Mouse (Mus musculus): ENCODE measurements around the gene Tgfbr3. TPM values are rescaled to one million over a fixed set of nuclear protein-coding genes. Genes with fewer than 3 reads are reported as not detected.
A peak's percentile ranks its signal among the peaks of the same experiment; 100 is the strongest.

Gene Tgfbr3
- total and polyA plus RNA-seq, 3 experiments: 171 to 233 (median 206) TPM

- DNase-seq: no peak
Measured at GRCm38 (mm10) chr5:107210040-107210439, 79.4 kb downstream of the Tgfbr3 start.

GRCm38 (mm10) chr5:107207911-107208310, 81.5 kb downstream of the Tgfbr3 start:
- no peak for DNase-seq

DNA sequence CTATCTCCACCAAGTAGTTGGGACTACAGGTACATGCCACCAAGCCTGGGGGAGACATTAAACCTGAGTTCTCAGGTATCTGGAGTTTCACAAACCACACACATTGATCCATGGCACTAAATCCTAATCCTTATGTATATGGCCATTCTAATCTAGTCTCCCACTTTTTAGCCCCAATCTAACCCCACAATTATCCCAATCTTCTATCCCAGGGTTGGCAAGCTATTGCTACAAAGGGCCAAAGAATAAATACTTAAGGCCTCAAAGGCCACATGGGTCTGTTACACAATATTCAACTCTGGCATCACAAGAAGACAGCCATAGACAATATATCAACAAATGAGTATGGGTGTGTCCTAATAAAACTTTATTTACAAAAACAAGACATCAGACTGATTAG, 85.1 kb downstream of the Tgfbr3 start:
- no peak for DNase-seq

- no peak for DNase-seq
Measured at GRCm38 (mm10) chr5:107202801-107203559, 86.4 kb downstream of the Tgfbr3 start.

DNA sequence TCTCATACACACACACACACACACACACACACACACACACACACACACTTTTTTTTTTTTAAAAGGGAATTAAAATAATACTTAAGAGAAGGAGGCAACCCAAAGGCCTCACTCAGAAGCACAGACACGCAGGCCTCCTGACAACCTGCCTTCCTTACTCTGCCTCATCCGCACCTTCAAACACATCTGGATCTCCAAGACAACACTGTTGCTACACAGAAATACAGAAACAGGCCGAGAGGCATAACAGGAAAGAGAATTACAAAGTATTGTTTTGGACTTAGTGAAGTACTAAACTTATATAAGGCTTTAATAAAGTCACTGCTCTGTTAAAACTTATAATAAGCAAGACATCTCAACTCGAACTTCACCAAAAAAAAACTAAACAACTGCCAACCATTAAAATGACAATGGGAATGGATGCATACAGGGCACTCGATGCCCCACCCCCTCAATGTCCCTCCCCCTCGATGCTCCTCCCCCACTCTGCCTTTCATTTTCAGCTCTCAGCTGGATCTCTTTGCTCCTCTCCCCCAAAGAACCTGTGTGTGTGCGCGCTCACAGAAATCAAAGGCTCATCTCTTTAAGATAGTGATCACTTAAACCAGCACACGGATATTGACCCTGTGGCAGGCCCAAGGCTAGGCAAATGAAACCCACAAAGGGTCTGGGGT, 87.8 kb downstream of the Tgfbr3 start:
- no peak for DNase-seq

DNA sequence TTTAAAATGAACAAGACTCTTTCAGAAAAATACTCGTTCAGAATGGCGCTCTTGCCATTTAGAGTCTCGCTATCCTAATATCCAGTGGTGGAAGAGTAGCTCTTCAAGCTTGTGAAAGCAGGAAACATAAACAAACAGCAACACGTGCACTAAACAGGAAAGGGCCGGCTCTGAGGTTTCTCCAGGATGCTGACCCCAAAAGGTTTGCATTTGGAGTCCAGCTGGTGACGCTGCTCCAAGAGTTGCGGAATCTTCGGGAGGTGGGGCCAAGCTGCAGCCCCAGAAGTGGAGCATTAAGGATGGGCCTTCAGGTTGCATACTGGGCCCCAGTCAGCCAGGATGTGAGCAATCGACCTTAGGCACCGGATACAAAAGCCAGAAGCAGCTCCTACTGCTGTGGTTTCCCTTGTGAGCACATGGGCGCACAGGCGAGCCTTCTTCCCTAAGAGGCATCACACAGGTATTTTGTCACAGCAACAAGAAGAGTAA, 88.5 kb downstream of the Tgfbr3 start:
- DNase-seq: peak; percentile 66

DNA sequence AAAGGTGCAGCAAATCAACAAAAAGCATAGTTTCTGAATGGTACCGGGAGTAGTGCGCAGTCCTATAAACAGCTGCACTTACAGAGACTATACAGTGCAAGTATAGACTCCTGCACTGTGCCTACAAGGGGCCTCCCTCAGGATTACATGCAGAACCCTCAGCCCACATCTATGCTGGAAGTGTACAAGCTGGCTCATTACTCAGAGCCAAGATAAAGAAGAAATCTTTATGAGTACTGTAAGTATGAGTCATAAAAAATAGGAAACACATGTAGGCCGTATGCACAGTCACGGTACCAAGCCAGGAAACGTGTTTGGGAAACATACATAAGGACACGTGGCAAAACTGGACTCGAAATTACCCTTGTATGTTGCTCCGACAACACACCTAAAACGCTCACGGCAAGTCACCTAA, 89.2 kb downstream of the Tgfbr3 start:
- no peak for DNase-seq

DNA sequence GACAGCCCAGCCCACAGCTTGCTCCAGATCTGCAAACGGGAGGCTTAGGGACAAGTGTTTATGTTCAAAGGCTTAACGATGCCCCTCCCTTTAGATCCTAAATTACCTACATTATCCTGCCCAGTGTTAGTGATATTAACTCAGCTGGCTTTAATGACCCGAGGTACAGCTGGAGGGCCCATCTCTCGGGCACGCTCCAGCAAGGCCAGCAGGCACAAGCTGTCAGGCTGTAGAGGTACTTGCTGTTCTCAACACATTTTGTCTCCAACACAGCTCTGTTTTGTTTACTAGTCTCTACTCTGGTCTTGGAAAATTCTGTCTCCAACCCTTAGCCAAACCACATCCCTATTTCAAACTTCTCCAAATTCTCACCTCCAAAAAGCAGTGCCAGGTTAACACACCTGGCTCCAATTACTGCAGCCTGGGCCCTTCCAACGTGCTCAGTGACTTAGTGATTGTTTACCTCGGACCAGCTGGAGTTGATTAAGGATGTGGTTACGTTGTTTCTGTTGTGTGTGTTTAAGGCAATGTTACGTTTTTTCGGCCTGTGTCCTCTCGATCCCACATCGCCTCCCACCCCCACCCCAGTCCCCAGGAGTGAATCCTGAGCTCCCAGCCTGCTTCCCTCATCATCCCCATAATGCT, 93.6 kb downstream of the Tgfbr3 start:
- DNase-seq: no peak

DNA sequence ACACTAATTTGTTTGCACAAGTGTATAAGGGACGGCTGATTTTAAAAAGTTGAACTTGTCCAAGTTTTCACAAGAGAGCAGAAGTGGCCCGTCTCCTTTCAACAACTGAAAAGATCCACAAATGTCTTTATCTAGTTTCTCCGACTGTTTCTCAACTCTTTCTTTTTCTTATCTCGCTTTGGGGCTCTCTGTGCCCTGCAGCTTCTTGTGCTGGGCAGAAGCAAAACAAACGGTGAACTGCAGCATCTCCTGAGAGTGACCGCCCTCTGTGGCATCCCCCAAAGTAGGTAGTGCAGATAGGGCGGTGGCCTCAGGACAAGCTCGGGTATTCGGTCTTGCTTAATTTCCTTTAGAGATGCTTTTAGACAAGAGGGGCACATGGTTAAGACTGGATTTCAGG, 96.3 kb downstream of the Tgfbr3 start:
- no peak for DNase-seq

- DNase-seq: peak; percentile 65
Measured at GRCm38 (mm10) chr5:107192372-107192771, 97.1 kb downstream of the Tgfbr3 start.

DNA sequence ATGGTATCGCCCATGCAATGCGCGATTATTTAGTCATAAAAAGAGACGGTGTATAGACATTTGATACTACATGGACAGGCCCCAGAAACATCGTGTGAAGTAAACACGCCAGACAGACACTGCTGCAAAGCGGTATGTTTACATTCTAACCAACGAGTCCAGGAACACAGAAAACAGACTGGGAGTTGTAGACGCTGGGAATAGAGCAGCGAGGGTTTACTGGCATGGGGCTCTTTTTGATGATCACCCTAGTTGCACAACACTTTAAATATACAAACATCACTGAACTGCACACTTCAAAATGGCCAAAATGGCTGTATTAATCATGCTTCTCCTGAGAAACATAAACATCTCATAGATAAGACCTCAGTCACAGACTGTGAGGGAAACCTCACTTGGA, 100.9 kb downstream of the Tgfbr3 start:
- DNase-seq: no peak

GRCm38 (mm10) chr5:107186206-107186605, 103.2 kb downstream of the Tgfbr3 start:
- peak; percentile 56 for DNase-seq

DNA sequence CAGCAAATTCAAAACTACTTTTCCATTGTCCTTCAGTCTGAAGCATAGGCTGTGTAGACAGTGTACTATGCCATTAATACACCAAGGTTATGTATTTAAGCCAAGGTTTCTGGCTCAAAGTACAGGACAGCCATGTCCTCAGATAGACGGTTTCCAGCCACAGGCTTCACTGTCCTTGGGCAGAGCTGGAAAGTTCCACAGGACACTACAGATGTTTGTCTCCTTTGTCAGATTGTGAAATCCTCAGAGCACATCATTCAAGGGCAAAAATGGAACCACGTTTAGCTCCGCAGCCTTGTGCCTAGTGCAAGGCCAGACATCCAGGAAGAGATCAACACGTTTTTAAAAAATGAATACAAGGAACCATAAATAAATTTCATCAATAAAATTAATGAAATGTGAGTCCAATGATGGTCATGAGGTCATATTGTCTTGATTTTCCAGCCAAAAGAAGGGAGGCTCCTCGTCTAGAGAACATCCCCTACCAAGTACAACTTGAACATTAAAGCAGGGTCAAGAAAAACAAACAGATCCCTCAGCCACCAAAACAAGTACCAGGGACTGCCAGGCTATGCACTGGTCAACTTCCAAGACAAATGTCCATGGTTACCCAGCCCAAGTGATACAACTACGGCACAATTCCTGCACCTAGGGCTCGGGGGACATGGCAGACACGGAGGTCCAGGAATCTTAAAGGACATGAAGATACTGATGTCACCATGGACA, 105.1 kb downstream of the Tgfbr3 start:
- DNase-seq: peak; percentile 91

GRCm38 (mm10) chr5:107183537-107183936, 105.9 kb downstream of the Tgfbr3 start:
- no peak for DNase-seq

DNA sequence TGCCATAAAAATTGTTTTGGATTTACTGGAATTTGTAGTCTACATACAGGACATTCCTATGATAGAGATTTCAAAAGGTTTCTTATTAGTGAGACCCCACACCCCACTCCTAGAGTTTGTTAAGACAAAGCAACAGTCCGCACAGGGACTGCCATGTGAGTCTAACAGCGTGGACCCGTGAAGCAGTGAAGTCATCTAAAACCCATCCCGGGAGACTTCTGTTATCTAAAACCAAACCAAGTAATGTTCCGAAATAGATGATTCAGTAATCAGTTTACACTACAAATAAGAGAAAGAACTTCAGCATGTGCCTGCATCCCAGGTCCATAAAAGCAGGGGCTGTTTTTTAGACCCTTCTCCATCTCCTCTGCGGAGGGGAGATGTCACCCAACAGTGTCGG, 106.7 kb downstream of the Tgfbr3 start:
- DNase-seq: no peak

- DNase-seq: no peak
Measured at GRCm38 (mm10) chr5:107181820-107182219, 107.6 kb downstream of the Tgfbr3 start.

DNA sequence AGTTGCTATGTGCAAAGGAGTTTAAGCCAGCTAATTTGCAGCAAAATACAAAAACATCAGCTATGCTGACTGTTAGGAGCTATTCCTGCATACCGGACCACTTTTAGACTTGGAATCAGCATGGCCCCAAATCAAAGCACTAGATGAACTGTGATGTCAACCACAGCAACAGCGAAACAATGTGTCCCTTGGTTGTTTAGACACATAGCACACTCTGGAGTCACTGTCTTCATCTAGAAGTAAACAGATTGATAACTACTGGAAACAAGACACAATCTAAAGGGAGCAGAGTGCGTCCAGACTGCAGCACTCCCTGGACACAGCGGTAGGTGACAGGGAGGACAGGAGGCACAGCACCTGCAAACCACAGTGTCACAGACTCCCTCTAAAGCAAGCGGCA, 110.2 kb downstream of the Tgfbr3 start:
- no peak for DNase-seq

- no peak for DNase-seq
Measured at GRCm38 (mm10) chr5:107177791-107178190, 111.6 kb downstream of the Tgfbr3 start.

GRCm38 (mm10) chr5:107177248-107177647, 112.2 kb downstream of the Tgfbr3 start:
- DNase-seq: no peak

- DNase-seq: peak; percentile 70
Measured at GRCm38 (mm10) chr5:107176796-107177195, 112.6 kb downstream of the Tgfbr3 start.

GRCm38 (mm10) chr5:107176196-107176595, 113.2 kb downstream of the Tgfbr3 start:
- DNase-seq: peak; percentile 70

GRCm38 (mm10) chr5:107174188-107174587, 115.2 kb downstream of the Tgfbr3 start:
- no peak for DNase-seq

Measured in adrenal gland, adult 2 months (tissue).